ENCODE assay signal across 14 mouse cellular contexts in the genomic region with DNA sequence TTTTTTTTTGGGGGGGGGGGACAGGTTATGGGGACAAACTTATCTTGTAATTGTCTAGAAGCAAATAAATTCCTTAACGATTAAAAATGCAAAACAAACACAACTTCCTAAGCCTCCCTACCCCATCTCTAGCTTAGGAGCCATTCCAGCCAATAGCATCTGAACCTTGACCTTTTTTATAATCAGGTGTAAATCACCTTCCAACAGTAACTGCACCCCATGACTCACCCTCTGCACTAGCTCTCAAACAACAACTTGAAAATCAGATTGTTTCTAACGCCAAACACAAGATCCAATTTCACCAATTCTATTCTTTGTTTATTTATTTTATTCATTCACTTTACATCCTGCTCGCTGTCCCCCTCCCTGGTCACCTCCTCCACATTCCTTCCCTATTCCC.
"Had no signal": no experiment of that assay in that cellular context is flagged by ENCODE, and none has a peak within 500 bp of the region (broad histone marks: within the 10 kb centered on the region; RNA-seq: fewer than 3 reads in every experiment).

No protein-coding gene starts in this region.

- H3K4me2 ChIP-seq: hindbrain, embryonic 14.5 days; limb, embryonic 12.5 days; liver, embryonic 11.5 days; lung, embryonic 15.5 days; midbrain, embryonic 12.5 days had no signal

- H3K9ac ChIP-seq: hindbrain, embryonic 14.5 days; limb, embryonic 12.5 days; liver, postnatal 0 days; lung, embryonic 15.5 days; midbrain, embryonic 12.5 days had no signal

- H3K36me3 ChIP-seq: lung, embryonic 15.5 days had no signal

- H3K4me3 ChIP-seq: limb, embryonic 12.5 days; lung, embryonic 15.5 days; midbrain, embryonic 12.5 days had no signal

- DNase-seq: kidney, adult 18-20 months; kidney, postnatal 4 days; layer of hippocampus, postnatal 36 days; liver, postnatal 0 days; lung, postnatal 14 days; right cerebral cortex, postnatal 14 days; thymus, postnatal 4 days had no signal

- H3K27me3 ChIP-seq: limb, embryonic 12.5 days; lung, embryonic 15.5 days; megakaryocyte, embryonic 14.5 days; midbrain, embryonic 12.5 days had no signal

- H3K9me3 ChIP-seq: limb, embryonic 12.5 days; lung, embryonic 15.5 days; megakaryocyte, embryonic 14.5 days; midbrain, embryonic 12.5 days had no signal

- H3K27ac ChIP-seq: hindbrain, embryonic 14.5 days; limb, embryonic 12.5 days; lung, embryonic 15.5 days; macrophage; midbrain, embryonic 12.5 days had no signal

- ATAC-seq: liver, postnatal 0 days had no signal
